Mouse (Mus musculus): ENCODE measurements around the gene Thsd4.
A peak's percentile ranks its signal among the peaks of the same experiment; 100 is the strongest.
"Not testable (repeated sequence)": the region's sequence is repeated elsewhere in the genome, so short reads cannot be mapped to it uniquely, and the experiment has no call there.

The Thsd4 gene

GRCm38 (mm10) chr9:60198530-60199200 lies 323.2 kb downstream of the Thsd4 start:
- no peak for DNase-seq

GRCm38 (mm10) chr9:60195502-60195901 lies 326.3 kb downstream of the Thsd4 start:
- no peak for DNase-seq

GRCm38 (mm10) chr9:60194905-60195304 lies 326.9 kb downstream of the Thsd4 start:
- DNase-seq = no peak

GRCm38 (mm10) chr9:60192321-60192720 lies 329.5 kb downstream of the Thsd4 start:
- peak; percentile 73 for DNase-seq

GRCm38 (mm10) chr9:60187437-60187836 lies 334.4 kb downstream of the Thsd4 start:
- DNase-seq = no peak

GRCm38 (mm10) chr9:60186948-60187347 lies 334.9 kb downstream of the Thsd4 start:
- DNase-seq = peak; percentile 88

- DNase-seq = no peak
Observed at GRCm38 (mm10) chr9:60184083-60184482, 337.8 kb downstream of the Thsd4 start.

- DNase-seq = no peak
Observed at GRCm38 (mm10) chr9:60182371-60182770, 339.5 kb downstream of the Thsd4 start.

- no peak for DNase-seq
Observed at GRCm38 (mm10) chr9:60180936-60181335, 340.9 kb downstream of the Thsd4 start.

- no peak for DNase-seq
Observed at GRCm38 (mm10) chr9:60180114-60180513, 341.7 kb downstream of the Thsd4 start.

GRCm38 (mm10) chr9:60176311-60176710 lies 345.5 kb downstream of the Thsd4 start:
- DNase-seq = no peak

GRCm38 (mm10) chr9:60172459-60173060 lies 349.3 kb downstream of the Thsd4 start:
- DNase-seq = not testable (repeated sequence)

GRCm38 (mm10) chr9:60166990-60167389 lies 354.9 kb downstream of the Thsd4 start:
- DNase-seq = no peak

- DNase-seq = no peak
Observed at GRCm38 (mm10) chr9:60160855-60161254, 361.0 kb downstream of the Thsd4 start.

GRCm38 (mm10) chr9:60160194-60160593 lies 361.7 kb downstream of the Thsd4 start:
- DNase-seq = no peak

GRCm38 (mm10) chr9:60152990-60153389 lies 368.9 kb downstream of the Thsd4 start:
- DNase-seq = peak; percentile 17

- peak; percentile 80 for DNase-seq
Observed at GRCm38 (mm10) chr9:60151897-60152627, 369.8 kb downstream of the Thsd4 start.

GRCm38 (mm10) chr9:60150511-60150910 lies 371.3 kb downstream of the Thsd4 start:
- DNase-seq = peak; percentile 54

GRCm38 (mm10) chr9:60148988-60149387 lies 372.9 kb downstream of the Thsd4 start:
- peak; percentile 44 for DNase-seq

GRCm38 (mm10) chr9:60147401-60147800 lies 374.4 kb downstream of the Thsd4 start:
- peak; percentile 79 for DNase-seq

GRCm38 (mm10) chr9:60143816-60144215 lies 378.0 kb downstream of the Thsd4 start:
- DNase-seq = no peak

GRCm38 (mm10) chr9:60141081-60141514 lies 380.7 kb downstream of the Thsd4 start:
- peak; percentile 66 for DNase-seq

GRCm38 (mm10) chr9:60140411-60140810 lies 381.4 kb downstream of the Thsd4 start:
- peak; percentile 68 for DNase-seq

- DNase-seq = peak; percentile 70
Observed at GRCm38 (mm10) chr9:60139446-60139845, 382.4 kb downstream of the Thsd4 start.

Data from heart, adult 11 months (tissue).